8 mouse cellular contexts compared by ENCODE assay signal in genomic region chr8:111881591-111881990, GRCm38 (mm10). TPM values are rescaled to one million over a fixed set of nuclear protein-coding genes. Genes with fewer than 3 reads are reported as not detected.
A peak's percentile ranks its signal among the peaks of the same experiment; 100 is the strongest.
DNase-seq lines count a peak whose midpoint lies in the region; ATAC-seq and TF ChIP-seq lines count a peak whose summit lies in the region.

No protein-coding gene starts in this region.

- intact Hi-C loops in gastrocnemius, adult 2 months (cut with DNase I), result loop anchor here (1.0 to 2.0 kb wide), 2 partner anchors 42 to 109 kb away; no protein-coding TSS in a partner anchor

- H3K4me1 ChIP-seq in testis, adult 2 months (ENCODE audit: control insufficient read depth, insufficient read depth, low read length), result peaks cover 4% of the 10 kb centered on the region; the same call in 1 of the 2 replicates
- H3K4me1 ChIP-seq in lung, adult 2 months (ENCODE audit: control insufficient read depth, insufficient read depth, low read length), result no peaks in the 10 kb centered on the region
- H3K4me1 ChIP-seq in spleen, adult 2 months (ENCODE audit: control insufficient read depth, insufficient read depth, insufficient read length), result no peaks in the 10 kb centered on the region

- no peak for TF ChIP-seq POLR2A in testis, adult 2 months (IDR thresholded peaks at IDR 0.05; ENCODE audit: control insufficient read depth, low read depth, low read length)
- TF ChIP-seq POLR2A in lung, adult 2 months (IDR thresholded peaks at IDR 0.05; ENCODE audit: borderline replicate concordance, extremely low read depth, low read depth, low read length), result no peak
- no peak for TF ChIP-seq POLR2A in spleen, adult 2 months (IDR thresholded peaks at IDR 0.05; ENCODE audit: low read depth, low read length)

- H3K27ac ChIP-seq in gastrocnemius, adult 2 months, result no peak overlapping the region
- no peak overlapping the region for H3K27ac ChIP-seq in testis, adult 2 months (ENCODE audit: control insufficient read depth, insufficient read depth, low read depth, low read length)
- no peak overlapping the region for H3K27ac ChIP-seq in spleen, adult 2 months (ENCODE audit: insufficient read depth, low read length)

- H3K27me3 ChIP-seq in testis, adult 2 months (ENCODE audit: control insufficient read depth, insufficient read depth, low read length), result no peaks in the 10 kb centered on the region
- H3K27me3 ChIP-seq in spleen, adult 2 months (ENCODE audit: control insufficient read depth, insufficient read depth, low read length), result no peaks in the 10 kb centered on the region

- no peaks in the 10 kb centered on the region for H3K36me3 ChIP-seq in testis, adult 2 months (ENCODE audit: control insufficient read depth, insufficient read depth, low read length)
- no peaks in the 10 kb centered on the region for H3K36me3 ChIP-seq in spleen, adult 2 months (ENCODE audit: control insufficient read depth, insufficient read depth, low read length)

- DNase-seq in gastrocnemius, adult 2 months, result peak; percentile 64
- no peak for DNase-seq in gastrocnemius, postnatal 25 days
- DNase-seq in testis, postnatal 14 days (ENCODE audit: low spot score), result no peak
- peak; percentile 47 for DNase-seq in cerebellum, adult 11 months
- DNase-seq in lung, adult 2 months, result peak; percentile 34
- peak in 1 of 2 experiments; percentile 52 for DNase-seq in spleen, adult 2 months (ENCODE audit: low read depth in 1 of 2, low spot score in 2 of 2)

- no peak overlapping the region for H3K4me3 ChIP-seq in gastrocnemius, adult 2 months
- H3K4me3 ChIP-seq in testis, adult 2 months (ENCODE audit: control insufficient read depth, low read depth, low read length), result no peak overlapping the region
- no peak overlapping the region for H3K4me3 ChIP-seq in lung, adult 2 months (replicated peaks; ENCODE audit: extremely low read depth, low read depth, low read length)
- H3K4me3 ChIP-seq in spleen, adult 2 months (ENCODE audit: extremely low read depth, insufficient read depth, insufficient read length), result no peak overlapping the region

- peak; percentile 67 for ATAC-seq in granulocyte monocyte progenitor cell, adult 5-6 weeks (replicated peaks; ENCODE audit: poor library complexity, severe bottlenecking)

- peak; percentile 82 for TF ChIP-seq CTCF in gastrocnemius, adult 2 months (IDR thresholded peaks at IDR 0.05)
- TF ChIP-seq CTCF in testis, adult 2 months (IDR thresholded peaks at IDR 0.05; ENCODE audit: control insufficient read depth, insufficient read depth, insufficient replicate concordance, low read depth, low read length), result peak; percentile 71; the same call in 1 of the 2 replicates
- TF ChIP-seq CTCF in lung, adult 2 months (IDR thresholded peaks at IDR 0.05; ENCODE audit: insufficient read depth, low read length), result peak; percentile 95
- TF ChIP-seq CTCF in spleen, adult 2 months (IDR thresholded peaks at IDR 0.05; ENCODE audit: extremely low read depth, insufficient read depth, insufficient read length, insufficient replicate concordance), result peak; percentile 72; the same call in 1 of the 2 replicates

- 0% methylated on average over 2 of the region's 2 CpGs for WGBS in lung, adult 2 months
- WGBS in spleen, adult 2 months, result 6% methylated on average over 2 of the region's 2 CpGs

RNA-seq across cellular contexts. Expression of gene Tmem170, which starts 5.0 kb away (rescaled TPM):
- 1 to 10 TPM; 2.1 to 2.7 TPM for total RNA-seq in gastrocnemius, adult 2 months (2021)
- 1 to 10 TPM; 1.5 to 1.6 TPM for total RNA-seq in gastrocnemius, postnatal 25 days (2021)
- 7.0 and 9.1 TPM in 2 replicates for polyA plus RNA-seq in testis, adult 2 months (2012; rRNA removed)
- 0.62 and 2.0 TPM in 2 replicates for total RNA-seq in granulocyte monocyte progenitor cell, adult 5-6 weeks (2014; fragmentation: Nextera tagmentation)
- total RNA-seq in granulocyte monocyte progenitor cell, adult 5-6 weeks (2017), result 0.05 and 0.73 TPM in 2 replicates
- 4.0 and 5.0 TPM in 2 replicates for polyA plus RNA-seq in lung, adult 2 months (2012; rRNA removed)
- 1.2 and 1.6 TPM in 2 replicates for polyA plus RNA-seq in spleen, adult 2 months (2012; rRNA removed)

RNA-seq across cellular contexts. Expression of gene Cfdp1, which starts 27.5 kb away (rescaled TPM):
- total RNA-seq in gastrocnemius, adult 2 months (2021), result 10 to 100 TPM; 17.1 to 21.3 TPM
- total RNA-seq in gastrocnemius, postnatal 25 days (2021), result 10 to 100 TPM; 18.1 to 21.4 TPM
- polyA plus RNA-seq in testis, adult 2 months (2012; rRNA removed), result 9.7 and 12.5 TPM in 2 replicates
- total RNA-seq in granulocyte monocyte progenitor cell, adult 5-6 weeks (2014; fragmentation: Nextera tagmentation), result 92.7 and 94.8 TPM in 2 replicates
- 217 and 238 TPM in 2 replicates for total RNA-seq in granulocyte monocyte progenitor cell, adult 5-6 weeks (2017)
- 3.6 and 7.9 TPM in 2 replicates for polyA plus RNA-seq in lung, adult 2 months (2012; rRNA removed)
- polyA plus RNA-seq in spleen, adult 2 months (2012; rRNA removed), result 2.0 and 2.4 TPM in 2 replicates

RNA-seq across cellular contexts. Expression of gene Chst5, which starts 28.7 kb away (rescaled TPM):
- total RNA-seq in gastrocnemius, adult 2 months (2021), result under 1 TPM in 1 of 2 experiments, not detected in 1; 0.14 TPM
- under 1 TPM in 1 of 2 experiments, not detected in 1; 0.11 TPM for total RNA-seq in gastrocnemius, postnatal 25 days (2021)
- 0.60 and 0.69 TPM in 2 replicates for polyA plus RNA-seq in testis, adult 2 months (2012; rRNA removed)
- not detected in 2 replicates for total RNA-seq in granulocyte monocyte progenitor cell, adult 5-6 weeks (2014; fragmentation: Nextera tagmentation)
- total RNA-seq in granulocyte monocyte progenitor cell, adult 5-6 weeks (2017), result not detected in 2 replicates
- 7.1 and 7.6 TPM in 2 replicates for polyA plus RNA-seq in lung, adult 2 months (2012; rRNA removed)
- 0.13 TPM in 1 of 2 replicates, not detected in the other for polyA plus RNA-seq in spleen, adult 2 months (2012; rRNA removed)

RNA-seq across cellular contexts. Expression of gene Tmem231, which starts 52.1 kb away (rescaled TPM):
- under 1 TPM; 0.73 to 0.94 TPM for total RNA-seq in gastrocnemius, adult 2 months (2021)
- total RNA-seq in gastrocnemius, postnatal 25 days (2021), result 1 to 10 TPM in 1 of 2 experiments, under 1 TPM in 1; 0.90 to 1.1 TPM
- 17.9 and 18.6 TPM in 2 replicates for polyA plus RNA-seq in testis, adult 2 months (2012; rRNA removed)
- total RNA-seq in granulocyte monocyte progenitor cell, adult 5-6 weeks (2014; fragmentation: Nextera tagmentation), result not detected in 2 replicates
- total RNA-seq in granulocyte monocyte progenitor cell, adult 5-6 weeks (2017), result not detected in 2 replicates
- 8.0 and 8.2 TPM in 2 replicates for polyA plus RNA-seq in lung, adult 2 months (2012; rRNA removed)
- polyA plus RNA-seq in spleen, adult 2 months (2012; rRNA removed), result 2.1 and 3.1 TPM in 2 replicates

RNA-seq across cellular contexts. Expression of gene Gabarapl2, which starts 58.9 kb away (rescaled TPM):
- 100 to 1,000 TPM in 1 of 2 experiments, 10 to 100 TPM in 1; 99.6 to 105 TPM for total RNA-seq in gastrocnemius, adult 2 months (2021)
- total RNA-seq in gastrocnemius, postnatal 25 days (2021), result 100 to 1,000 TPM; 105 to 106 TPM
- polyA plus RNA-seq in testis, adult 2 months (2012; rRNA removed), result 18.7 and 24.3 TPM in 2 replicates
- total RNA-seq in granulocyte monocyte progenitor cell, adult 5-6 weeks (2014; fragmentation: Nextera tagmentation), result 54.4 and 78.4 TPM in 2 replicates
- total RNA-seq in granulocyte monocyte progenitor cell, adult 5-6 weeks (2017), result 23.3 and 26.8 TPM in 2 replicates
- 26.2 and 58.2 TPM in 2 replicates for polyA plus RNA-seq in lung, adult 2 months (2012; rRNA removed)
- polyA plus RNA-seq in spleen, adult 2 months (2012; rRNA removed), result 15.9 and 25.4 TPM in 2 replicates

Comparison
In these comparisons a context has a peak if more than half of its experiments do, and no peak if none do; other contexts are left out.
1. DNase-seq: peak in gastrocnemius, adult 2 months (single experiment), cerebellum, adult 11 months (single experiment) and lung, adult 2 months (single experiment); none in gastrocnemius, postnatal 25 days (single experiment) and testis, postnatal 14 days (single experiment).
2. RNA of gene Cfdp1, which starts 27.5 kb away (total RNA-seq): 92.7 to 238 TPM in granulocyte monocyte progenitor cell, adult 5-6 weeks; 18.1 to 21.4 TPM in gastrocnemius, postnatal 25 days and 17.1 to 21.3 TPM in gastrocnemius, adult 2 months; every median in the first group is over 4 times any median in the second.
3. Peak in every context shown above with its lines, with median percentiles within 50 percentile points of each other: CTCF ChIP-seq.